Mouse (Mus musculus) adipocyte (in vitro differentiated cells): ENCODE measurements at regions not wholly inside any gene's neighbourhood (a gene's known extent, or its start where the extent isn't known, plus 50 kb on each side); places are given as distances from the start of the nearest gene placed in this dataset.

Experiments
- DNase-seq: peaks from one replicate; pipeline ENCODE4 v3.0.0-alpha.2; 2016; ENCODE audit warnings: low spot score

DNA sequence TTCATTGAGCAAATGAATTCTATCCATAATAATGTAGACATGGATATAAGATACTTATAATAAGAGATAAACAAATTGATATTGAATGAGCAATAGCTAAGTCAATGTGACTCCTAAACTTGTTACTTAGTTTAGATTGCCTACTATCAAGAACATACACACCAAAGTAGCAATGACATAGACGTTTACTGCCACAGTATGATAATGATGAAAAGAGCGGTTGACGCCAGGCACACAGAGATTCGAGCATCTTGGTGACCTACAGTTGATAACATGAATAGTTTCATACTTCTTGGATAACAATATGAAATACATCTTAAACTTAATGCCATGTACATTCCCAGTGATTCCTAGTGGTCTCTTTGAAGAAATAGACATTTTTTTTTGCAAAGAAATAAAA, 55.9 kb upstream of the Tbc1d2b start:
- no peak for DNase-seq
